Mouse (Mus musculus): ENCODE measurements at regions not wholly inside any gene's neighbourhood (a gene's known extent, or its start where the extent isn't known, plus 50 kb on each side); places are given as distances from the start of the nearest gene placed in this dataset.
"Not testable (repeated sequence)": the region's sequence is repeated elsewhere in the genome, so short reads cannot be mapped to it uniquely, and the experiment has no call there.

- not testable (repeated sequence) for H3K9me3 ChIP-seq; H3K4me1 ChIP-seq (replicated peaks); H3K27ac ChIP-seq; H3K4me2 ChIP-seq; H3K4me3 ChIP-seq; H3K9ac ChIP-seq; ATAC-seq (ENCODE audit: low FRiP score); H3K27me3 ChIP-seq; H3K36me3 ChIP-seq
- 91% methylated on average over 4 of the region's 4 CpGs for whole genome bisulfite sequencing
Measured at GRCm38 (mm10) chr10:118618251-118618650, 177.4 kb downstream of the Ifng start.

GRCm38 (mm10) chr10:118618766-118619600 lies 178.1 kb downstream of the Ifng start:
- Histone ChIP-seq H3K27ac (no peak overlapping the region), H3K4me1 (replicated peaks) (no peaks in the 10 kb centered on the region), H3K36me3 (no peaks in the 10 kb centered on the region), H3K27me3 (no peaks in the 10 kb centered on the region), H3K9me3 (no peaks in the 10 kb centered on the region), H3K4me3 (no peak overlapping the region), H3K9ac (no peak overlapping the region), H3K4me2 (no peak overlapping the region)
- 89% methylated on average over 10 of the region's 10 CpGs for WGBS
- no peak for ATAC-seq (ENCODE audit: low FRiP score)

- Histone ChIP-seq H3K4me2 (no peak overlapping the region), H3K9ac (no peak overlapping the region), H3K36me3 (no peaks in the 10 kb centered on the region), H3K4me3 (no peak overlapping the region), H3K27me3 (no peaks in the 10 kb centered on the region), H3K9me3 (no peaks in the 10 kb centered on the region), H3K27ac (no peak overlapping the region), H3K4me1 (replicated peaks) (no peaks in the 10 kb centered on the region)
- 73% methylated on average over 1 of the region's 1 CpGs for WGBS
- no peak for ATAC-seq (ENCODE audit: low FRiP score)
Measured at GRCm38 (mm10) chr10:118619601-118620000, 178.8 kb downstream of the Ifng start.

- Histone ChIP-seq H3K9ac (no peak overlapping the region), H3K9me3 (no peaks in the 10 kb centered on the region), H3K4me2 (no peak overlapping the region), H3K36me3 (no peaks in the 10 kb centered on the region), H3K4me3 (no peak overlapping the region), H3K4me1 (replicated peaks) (no peaks in the 10 kb centered on the region), H3K27ac (no peak overlapping the region), H3K27me3 (no peaks in the 10 kb centered on the region)
- ATAC-seq (ENCODE audit: low FRiP score) = no peak
Measured at GRCm38 (mm10) chr10:118620611-118621010, 179.8 kb downstream of the Ifng start.

GRCm38 (mm10) chr10:118621546-118621945 lies 180.7 kb downstream of the Ifng start:
- no peak for ATAC-seq (ENCODE audit: low FRiP score)
- 90% methylated on average over 4 of the region's 4 CpGs for WGBS
- H3K27me3 ChIP-seq = no peaks in the 10 kb centered on the region
- no peak overlapping the region for H3K9ac ChIP-seq
- no peaks in the 10 kb centered on the region for H3K4me1 ChIP-seq (replicated peaks)
- H3K27ac ChIP-seq = no peak overlapping the region
- H3K36me3 ChIP-seq = no peaks in the 10 kb centered on the region
- H3K9me3 ChIP-seq = no peaks in the 10 kb centered on the region
- H3K4me3 ChIP-seq = no peak overlapping the region
- H3K4me2 ChIP-seq = no peak overlapping the region

GRCm38 (mm10) chr10:118622131-118622530 lies 181.3 kb downstream of the Ifng start:
- Histone ChIP-seq H3K4me1 (replicated peaks) (no peaks in the 10 kb centered on the region), H3K27ac (no peak overlapping the region), H3K9ac (no peak overlapping the region), H3K4me2 (no peak overlapping the region), H3K27me3 (no peaks in the 10 kb centered on the region), H3K9me3 (no peaks in the 10 kb centered on the region), H3K4me3 (no peak overlapping the region), H3K36me3 (no peaks in the 10 kb centered on the region)
- 81% methylated on average over 6 of the region's 6 CpGs for WGBS
- ATAC-seq (ENCODE audit: low FRiP score) = no peak

- H3K27ac ChIP-seq = no peak overlapping the region
- H3K4me2 ChIP-seq = no peak overlapping the region
- no peaks in the 10 kb centered on the region for H3K36me3 ChIP-seq
- no peaks in the 10 kb centered on the region for H3K9me3 ChIP-seq
- no peaks in the 10 kb centered on the region for H3K27me3 ChIP-seq
- H3K4me1 ChIP-seq (replicated peaks) = no peaks in the 10 kb centered on the region
- ATAC-seq (ENCODE audit: low FRiP score) = no peak
- 67% methylated on average over 2 of the region's 2 CpGs for WGBS
- H3K4me3 ChIP-seq = no peak overlapping the region
- H3K9ac ChIP-seq = no peak overlapping the region
Measured at GRCm38 (mm10) chr10:118622916-118623315, 182.1 kb downstream of the Ifng start.

- H3K36me3 ChIP-seq = no peaks in the 10 kb centered on the region
- H3K27me3 ChIP-seq = no peaks in the 10 kb centered on the region
- no peak overlapping the region for H3K27ac ChIP-seq
- no peaks in the 10 kb centered on the region for H3K4me1 ChIP-seq (replicated peaks)
- no peak overlapping the region for H3K9ac ChIP-seq
- ATAC-seq (ENCODE audit: low FRiP score) = no peak
- no peak overlapping the region for H3K4me2 ChIP-seq
- H3K9me3 ChIP-seq = no peaks in the 10 kb centered on the region
- no peak overlapping the region for H3K4me3 ChIP-seq
- WGBS = 85% methylated on average over 7 of the region's 7 CpGs
Measured at GRCm38 (mm10) chr10:118624368-118624767, 183.5 kb downstream of the Ifng start.

GRCm38 (mm10) chr10:118628000-118628399 lies 187.2 kb downstream of the Ifng start:
- Histone ChIP-seq H3K9ac (no peak overlapping the region), H3K4me3 (no peak overlapping the region), H3K27ac (no peak overlapping the region), H3K9me3 (no peaks in the 10 kb centered on the region), H3K27me3 (no peaks in the 10 kb centered on the region), H3K36me3 (no peaks in the 10 kb centered on the region), H3K4me2 (no peak overlapping the region), H3K4me1 (replicated peaks) (no peaks in the 10 kb centered on the region)
- no peak for ATAC-seq (ENCODE audit: low FRiP score)
- 95% methylated on average over 6 of the region's 6 CpGs for WGBS

- ATAC-seq (ENCODE audit: low FRiP score) = no peak
- Histone ChIP-seq H3K27me3 (no peaks in the 10 kb centered on the region), H3K9ac (no peak overlapping the region), H3K27ac (no peak overlapping the region), H3K36me3 (no peaks in the 10 kb centered on the region), H3K4me1 (replicated peaks) (no peaks in the 10 kb centered on the region), H3K4me2 (no peak overlapping the region), H3K9me3 (no peaks in the 10 kb centered on the region), H3K4me3 (no peak overlapping the region)
- WGBS = 92% methylated on average over 22 of the region's 22 CpGs
Measured at GRCm38 (mm10) chr10:118629360-118630040, 188.7 kb downstream of the Ifng start.

GRCm38 (mm10) chr10:118631786-118632185 lies 190.9 kb downstream of the Ifng start:
- Histone ChIP-seq H3K9ac (no peak overlapping the region), H3K36me3 (no peaks in the 10 kb centered on the region), H3K27ac (no peak overlapping the region), H3K9me3 (no peaks in the 10 kb centered on the region), H3K4me3 (no peak overlapping the region), H3K27me3 (no peaks in the 10 kb centered on the region), H3K4me1 (replicated peaks) (no peaks in the 10 kb centered on the region), H3K4me2 (no peak overlapping the region)
- no peak for ATAC-seq (ENCODE audit: low FRiP score)
- 86% methylated on average over 1 of the region's 1 CpGs for WGBS

GRCm38 (mm10) chr10:118632187-118632586 lies 191.3 kb downstream of the Ifng start:
- no peak overlapping the region for H3K4me3 ChIP-seq
- H3K9me3 ChIP-seq = no peaks in the 10 kb centered on the region
- no peak overlapping the region for H3K9ac ChIP-seq
- WGBS = 89% methylated on average over 5 of the region's 5 CpGs
- H3K4me1 ChIP-seq (replicated peaks) = no peaks in the 10 kb centered on the region
- no peak overlapping the region for H3K4me2 ChIP-seq
- no peak for ATAC-seq (ENCODE audit: low FRiP score)
- H3K27ac ChIP-seq = no peak overlapping the region
- H3K36me3 ChIP-seq = no peaks in the 10 kb centered on the region
- H3K27me3 ChIP-seq = no peaks in the 10 kb centered on the region

- Histone ChIP-seq H3K9ac (no peak overlapping the region), H3K9me3 (no peaks in the 10 kb centered on the region), H3K4me2 (no peak overlapping the region), H3K4me3 (no peak overlapping the region), H3K4me1 (replicated peaks) (no peaks in the 10 kb centered on the region), H3K27ac (no peak overlapping the region), H3K27me3 (no peaks in the 10 kb centered on the region), H3K36me3 (no peaks in the 10 kb centered on the region)
- ATAC-seq (ENCODE audit: low FRiP score) = no peak
- WGBS = 73% methylated on average over 7 of the region's 7 CpGs
Measured at GRCm38 (mm10) chr10:118633429-118633828, 192.6 kb downstream of the Ifng start.

Measured in hindbrain, embryonic 13.5 days (tissue).